Mouse (Mus musculus): ENCODE measurements around the gene Gp9. TPM values are rescaled to one million over a fixed set of nuclear protein-coding genes. Genes with fewer than 3 reads are reported as not detected.

The Gp9 gene
- total RNA-seq, 4 experiments from 2014 or later = 0.81 to 3.6 (median 1.6) TPM

GRCm38 (mm10) chr6:87787108-87787890 is 9.4 kb downstream of the Gp9 start:
- no peak for DNase-seq (ENCODE audit: low spot score)

GRCm38 (mm10) chr6:87788266-87788895 is 10.5 kb downstream of the Gp9 start:
- DNase-seq (ENCODE audit: low spot score) = no peak

GRCm38 (mm10) chr6:87788896-87789587 is 11.2 kb downstream of the Gp9 start:
- DNase-seq (ENCODE audit: low spot score) = no peak

- DNase-seq (ENCODE audit: low spot score) = no peak
Measured at GRCm38 (mm10) chr6:87789791-87790190, 11.9 kb downstream of the Gp9 start.

GRCm38 (mm10) chr6:87790779-87791480 is 13.1 kb downstream of the Gp9 start:
- DNase-seq (ENCODE audit: low spot score) = no peak

- no peak for DNase-seq (ENCODE audit: low spot score)
Measured at GRCm38 (mm10) chr6:87791826-87792225, 14.0 kb downstream of the Gp9 start.

GRCm38 (mm10) chr6:87793821-87794510 is 16.1 kb downstream of the Gp9 start:
- no peak for DNase-seq (ENCODE audit: low spot score)

GRCm38 (mm10) chr6:87795385-87796150 is 17.7 kb downstream of the Gp9 start:
- no peak for DNase-seq (ENCODE audit: low spot score)

GRCm38 (mm10) chr6:87796251-87796880 is 18.5 kb downstream of the Gp9 start:
- DNase-seq (ENCODE audit: low spot score) = no peak

- no peak for DNase-seq (ENCODE audit: low spot score)
Measured at GRCm38 (mm10) chr6:87797321-87797720, 19.4 kb downstream of the Gp9 start.

GRCm38 (mm10) chr6:87799576-87799975 is 21.7 kb downstream of the Gp9 start:
- no peak for DNase-seq (ENCODE audit: low spot score)

GRCm38 (mm10) chr6:87802462-87802861 is 24.6 kb downstream of the Gp9 start:
- no peak for DNase-seq (ENCODE audit: low spot score)

- no peak for DNase-seq (ENCODE audit: low spot score)
Measured at GRCm38 (mm10) chr6:87804036-87804435, 26.2 kb downstream of the Gp9 start.

GRCm38 (mm10) chr6:87804886-87805285 is 27.0 kb downstream of the Gp9 start:
- no peak for DNase-seq (ENCODE audit: low spot score)

GRCm38 (mm10) chr6:87805448-87805847 is 27.6 kb downstream of the Gp9 start:
- no peak for DNase-seq (ENCODE audit: low spot score)

GRCm38 (mm10) chr6:87806028-87806427 is 28.2 kb downstream of the Gp9 start:
- DNase-seq (ENCODE audit: low spot score) = no peak

GRCm38 (mm10) chr6:87806857-87807256 is 29.0 kb downstream of the Gp9 start:
- DNase-seq (ENCODE audit: low spot score) = no peak

- no peak for DNase-seq (ENCODE audit: low spot score)
Measured at GRCm38 (mm10) chr6:87807735-87808440, 30.0 kb downstream of the Gp9 start.

- DNase-seq (ENCODE audit: low spot score) = no peak
Measured at GRCm38 (mm10) chr6:87808521-87808920, 30.6 kb downstream of the Gp9 start.
